Mouse (Mus musculus) limb, embryonic 10.5 days (tissue): Measurements from ENCODE around the gene Nup107. TPM values are rescaled to one million over a fixed set of nuclear protein-coding genes. Genes with fewer than 3 reads are reported as not detected.
A peak's percentile ranks its signal among the peaks of the same experiment; 100 is the strongest.

ENCODE experiments used
- DNase-seq: peaks from one replicate; pipeline ENCODE4 v3.0.0-alpha.2; 2017; ENCODE audit warnings: low spot score
- H3K27ac ChIP-seq: fragments of 300-500 bp; sonication (generic); 2 replicates; pipeline ENCODE4 v1.5.1; 2016; ENCODE audit warnings: mild to moderate bottlenecking
- H3K27me3 ChIP-seq: fragments of 300-500 bp; sonication (generic); 2 replicates; pipeline ENCODE4 v1.6.1; 2016; ENCODE audit warnings: low read depth, mild to moderate bottlenecking; ENCODE audit not compliant: poor library complexity, severe bottlenecking
- H3K36me3 ChIP-seq: fragments of 300-500 bp; sonication (generic); 2 replicates; pipeline ENCODE4 v1.6.1; 2016; ENCODE audit warnings: mild to moderate bottlenecking, moderate library complexity
- H3K4me1 ChIP-seq: fragments of 300-500 bp; sonication (generic); 2 replicates; pipeline ENCODE4 v1.6.1; 2016
- H3K4me3 ChIP-seq: fragments of 300-500 bp; sonication (generic); 2 replicates; pipeline ENCODE4 v1.5.1; 2016; ENCODE audit warnings: mild to moderate bottlenecking, moderate library complexity
- H3K9me3 ChIP-seq: fragments of 300-500 bp; sonication (generic); replicated peaks from 2 replicates; pipeline ENCODE4 v1.6.1; 2016; ENCODE audit warnings: mild to moderate bottlenecking
- WGBS: fragments of 180-500 bp; shearing (Covaris S2); methylation state at CpG from one replicate; pipeline ENCODE4 v1.1.7; 2016; 5-methylcytosine and 5-hydroxymethylcytosine counted together
- polyA plus RNA-seq: library from polyadenylated mRNA; unstranded; fragments of >200 nt; fragmentation: Nextera tagmentation; extraction: Ambion mirVana; gene quantifications from 2 replicates; pipeline ENCODE4 v1.2.1, GENCODE M21; 2016

Gene Nup107
- polyA plus RNA-seq, 1 experiment from 2014 or later, result 111 TPM

DNA sequence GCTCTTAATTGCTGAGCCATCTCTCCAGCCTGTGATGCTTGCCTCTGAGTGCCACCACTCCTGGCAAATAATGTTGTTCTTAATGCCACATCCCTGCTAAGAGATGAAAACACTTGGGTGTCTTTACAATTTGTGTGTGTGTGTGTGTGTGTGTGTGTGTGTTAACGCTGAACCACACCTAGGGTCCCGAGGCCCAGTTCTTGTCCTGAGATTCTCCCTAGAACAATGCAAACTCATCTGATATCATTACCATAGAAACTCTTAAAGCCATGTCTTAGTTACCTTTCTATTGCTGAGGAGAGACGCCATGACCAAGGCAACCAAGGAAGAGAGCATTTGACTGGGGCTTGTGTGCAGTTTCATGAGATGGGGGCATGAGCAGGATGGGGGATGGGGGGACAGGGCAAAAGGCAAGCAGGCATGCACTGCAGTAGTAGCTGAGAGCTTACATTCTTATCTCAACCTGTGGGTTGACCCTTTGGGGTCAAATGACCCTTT, 78.4 kb downstream of the Nup107 start:
- 86% methylated on average over 3 of the region's 3 CpGs for WGBS
- no peak overlapping the region for H3K4me3 ChIP-seq
- no peaks in the 10 kb centered on the region for H3K9me3 ChIP-seq
- no peak overlapping the region for H3K27ac ChIP-seq
- DNase-seq, result no peak
- peaks cover 27% of the 10 kb centered on the region for H3K4me1 ChIP-seq
- H3K36me3 ChIP-seq, result peaks cover 3% of the 10 kb centered on the region
- H3K27me3 ChIP-seq, result no peaks in the 10 kb centered on the region

DNA sequence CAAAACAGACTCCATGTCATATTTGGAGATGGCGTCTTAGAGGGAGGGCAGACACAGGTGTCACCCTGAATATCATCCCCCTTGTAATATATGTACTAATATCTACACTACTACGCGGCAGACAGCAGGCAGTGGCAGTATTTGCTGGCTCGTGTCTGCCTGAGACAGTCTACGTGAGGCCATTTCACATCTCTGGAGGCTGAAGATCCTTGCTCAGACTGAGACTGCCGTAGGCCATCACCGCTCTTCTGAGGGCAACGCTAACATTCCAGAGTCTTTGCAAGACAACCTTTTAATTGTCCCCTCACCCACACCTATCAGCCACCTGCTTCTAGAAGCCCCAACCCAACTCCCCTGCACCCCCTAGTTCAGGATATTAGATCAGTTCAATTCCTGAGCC, 79.0 kb downstream of the Nup107 start:
- Histone ChIP-seq H3K27me3 (no peaks in the 10 kb centered on the region), H3K4me3 (no peak overlapping the region), H3K36me3 (peaks cover 10% of the 10 kb centered on the region), H3K27ac (no peak overlapping the region), H3K4me1 (peaks cover 29% of the 10 kb centered on the region), H3K9me3 (no peaks in the 10 kb centered on the region)
- no peak for DNase-seq
- 95% methylated on average over 8 of the region's 8 CpGs for WGBS

DNA sequence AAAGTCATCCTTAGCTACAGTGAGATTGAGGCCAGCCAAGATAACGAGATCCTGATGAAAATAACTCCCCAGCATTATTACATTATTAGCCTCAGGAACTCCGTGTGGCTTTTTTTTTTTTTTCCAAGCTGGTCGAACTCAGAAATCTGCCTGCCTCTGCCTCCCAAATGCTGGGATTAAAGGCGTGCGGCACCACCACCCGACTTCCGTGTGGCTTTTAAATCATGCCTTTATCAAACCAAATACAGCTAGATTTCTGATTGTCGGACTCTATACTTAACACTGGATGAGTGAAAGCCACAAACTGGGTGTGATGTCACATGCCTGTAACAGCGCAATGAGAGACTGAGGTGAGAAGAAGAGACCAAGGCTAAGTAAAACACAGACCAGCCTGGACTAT, 79.6 kb downstream of the Nup107 start:
- 94% methylated on average over 9 of the region's 9 CpGs for WGBS
- H3K27me3 ChIP-seq, result no peaks in the 10 kb centered on the region
- H3K27ac ChIP-seq, result no peak overlapping the region

DNA sequence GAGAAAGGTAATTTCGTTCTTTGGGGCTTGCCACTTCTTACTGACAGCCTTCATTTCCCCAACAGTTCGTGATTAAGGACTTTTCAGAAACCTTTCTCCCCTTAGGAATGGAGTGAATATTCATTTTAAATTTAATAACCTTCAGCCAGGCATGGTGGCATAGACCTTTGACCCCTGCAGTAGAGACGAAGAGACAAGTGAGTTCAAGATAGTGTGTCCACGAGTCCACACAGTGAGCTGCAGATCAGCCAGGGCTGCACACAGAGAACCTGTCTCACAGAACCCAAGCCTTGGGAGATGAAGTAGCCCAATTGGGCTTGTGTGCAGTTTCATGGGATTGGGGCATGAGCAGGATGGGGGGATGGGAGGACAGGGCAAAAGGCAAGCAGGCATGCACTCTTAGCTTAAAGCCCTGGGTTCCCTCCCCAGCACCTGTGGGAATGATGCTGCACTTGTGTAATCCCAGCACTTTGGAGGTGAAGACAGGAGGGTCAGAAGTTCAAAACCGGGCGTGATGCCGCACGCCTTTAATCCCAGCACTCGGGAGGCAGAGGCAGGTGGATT, 80.2 kb downstream of the Nup107 start:
- 93% methylated on average over 9 of the region's 9 CpGs for WGBS
- Histone ChIP-seq H3K4me1 (peaks cover 17% of the 10 kb centered on the region), H3K9me3 (no peaks in the 10 kb centered on the region), H3K27me3 (no peaks in the 10 kb centered on the region), H3K4me3 (no peak overlapping the region), H3K36me3 (peaks cover 21% of the 10 kb centered on the region), H3K27ac (no peak overlapping the region)
- DNase-seq, result no peak

More for the DNA sequence above, 79.6 kb downstream of the Nup107 start:
- Histone ChIP-seq H3K36me3 (peaks cover 15% of the 10 kb centered on the region), H3K4me3 (no peak overlapping the region), H3K9me3 (no peaks in the 10 kb centered on the region), H3K4me1 (peaks cover 23% of the 10 kb centered on the region)
- DNase-seq, result no peak

DNA sequence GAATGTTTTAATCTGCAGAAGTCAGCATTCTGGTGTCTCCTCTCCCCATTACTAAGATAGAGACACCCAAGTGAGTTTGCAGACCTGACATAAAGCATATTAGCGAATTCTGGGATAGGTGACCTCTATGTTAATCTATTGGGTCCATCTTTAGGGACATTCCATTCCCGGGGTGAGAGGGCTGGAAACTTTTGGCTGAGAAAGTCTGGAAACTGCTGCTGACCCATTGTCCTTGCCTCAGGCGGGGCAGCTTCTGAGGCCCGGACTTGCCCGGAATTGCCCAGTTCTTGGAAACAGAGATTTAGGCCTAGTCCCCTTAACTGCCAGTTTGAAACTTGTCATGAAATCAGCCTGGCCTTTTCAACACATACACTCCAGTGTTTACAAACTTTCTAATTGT, 81.1 kb downstream of the Nup107 start:
- Histone ChIP-seq H3K36me3 (peaks cover 30% of the 10 kb centered on the region), H3K4me1 (peaks cover 14% of the 10 kb centered on the region), H3K27ac (peak overlapping the region; percentile 100), H3K4me3 (peak overlapping the region; percentile 89), H3K9me3 (no peaks in the 10 kb centered on the region), H3K27me3 (no peaks in the 10 kb centered on the region)
- WGBS, result 76% methylated on average over 5 of the region's 5 CpGs
- DNase-seq, result no peak

DNA sequence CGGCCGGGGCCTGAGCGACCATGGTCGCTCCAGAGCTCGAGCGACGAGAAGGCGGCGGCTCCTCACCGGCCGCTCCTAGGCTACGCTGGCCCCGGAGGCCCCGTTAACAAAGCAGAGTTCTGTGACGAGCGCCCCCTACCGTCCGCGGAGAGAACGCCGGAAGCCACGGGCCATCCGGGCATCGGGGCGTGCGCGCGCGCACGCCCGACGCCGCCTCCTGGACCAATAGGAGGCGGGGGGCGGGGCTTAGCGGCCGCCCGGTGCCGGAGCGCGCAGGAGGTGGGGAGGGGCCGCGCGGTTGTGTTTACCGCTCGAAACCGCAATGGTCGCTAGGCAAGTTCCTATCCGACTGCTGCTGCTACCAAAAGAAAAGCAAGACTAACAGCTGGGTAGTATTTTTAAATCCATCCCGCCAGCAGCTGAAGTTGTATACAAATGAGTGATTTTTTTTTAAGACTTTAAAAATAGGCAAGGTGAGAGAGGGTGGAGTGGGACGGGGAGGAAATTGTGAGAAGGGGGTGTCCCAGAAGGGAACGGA, 81.8 kb downstream of the Nup107 start, which contains the start of gene Mdm2:
TSS of gene Mdm2 (minus strand) at position 155 of the 538 bp plus-strand sequence.
- Histone ChIP-seq H3K4me1 (peaks cover 14% of the 10 kb centered on the region), H3K27me3 (no peaks in the 10 kb centered on the region), H3K36me3 (peaks cover 37% of the 10 kb centered on the region), H3K4me3 (peak within 1 kb of the TSS; percentile 89), H3K27ac (peak within 1 kb of the TSS; percentile 100), H3K9me3 (no peaks in the 10 kb centered on the region)
- DNase-seq, result peak; percentile 99
- WGBS, result under 1% methylated on average over 52 of the region's 52 CpGs

DNA sequence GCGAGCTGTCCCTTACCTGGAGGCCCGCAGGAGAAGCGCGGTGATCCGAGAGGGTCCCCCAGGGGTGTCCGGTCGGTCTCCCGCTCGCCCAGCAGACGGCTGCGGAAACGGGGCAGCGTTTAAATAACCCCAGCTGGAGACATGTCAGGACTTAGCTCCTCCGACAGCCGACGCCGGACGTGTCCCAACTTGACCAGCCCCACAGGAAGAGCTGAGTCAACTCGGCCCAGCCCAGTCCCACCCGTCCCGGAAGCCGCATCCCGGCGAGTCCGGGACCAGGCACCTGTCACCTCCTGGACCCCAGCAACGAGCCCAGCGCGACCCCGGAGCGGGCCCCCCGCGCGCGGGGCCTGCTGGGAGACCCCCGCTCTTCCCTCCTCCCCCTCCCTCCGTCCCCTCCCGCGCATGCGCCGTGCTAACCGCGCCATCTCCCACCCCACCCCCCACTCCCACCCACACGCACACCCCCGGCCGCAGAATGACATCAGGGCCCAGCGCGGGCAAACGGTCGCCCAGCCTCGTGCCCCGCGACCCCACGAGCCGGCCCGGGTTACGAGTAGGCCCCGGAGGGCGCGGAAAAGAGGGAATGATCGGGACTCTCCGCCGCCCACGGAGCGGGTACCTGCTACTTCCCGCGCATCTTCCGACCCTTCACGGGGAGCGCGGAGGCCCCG, 82.4 kb downstream of the Nup107 start:
- H3K4me1 ChIP-seq, result peaks cover 14% of the 10 kb centered on the region
- peak overlapping the region; percentile 100 for H3K27ac ChIP-seq
- H3K36me3 ChIP-seq, result peaks cover 43% of the 10 kb centered on the region
- no peaks in the 10 kb centered on the region for H3K27me3 ChIP-seq
- peak; percentile 95 for DNase-seq
- no peaks in the 10 kb centered on the region for H3K9me3 ChIP-seq
- WGBS, result under 1% methylated on average over 71 of the region's 71 CpGs
- H3K4me3 ChIP-seq, result peak overlapping the region; percentile 89

DNA sequence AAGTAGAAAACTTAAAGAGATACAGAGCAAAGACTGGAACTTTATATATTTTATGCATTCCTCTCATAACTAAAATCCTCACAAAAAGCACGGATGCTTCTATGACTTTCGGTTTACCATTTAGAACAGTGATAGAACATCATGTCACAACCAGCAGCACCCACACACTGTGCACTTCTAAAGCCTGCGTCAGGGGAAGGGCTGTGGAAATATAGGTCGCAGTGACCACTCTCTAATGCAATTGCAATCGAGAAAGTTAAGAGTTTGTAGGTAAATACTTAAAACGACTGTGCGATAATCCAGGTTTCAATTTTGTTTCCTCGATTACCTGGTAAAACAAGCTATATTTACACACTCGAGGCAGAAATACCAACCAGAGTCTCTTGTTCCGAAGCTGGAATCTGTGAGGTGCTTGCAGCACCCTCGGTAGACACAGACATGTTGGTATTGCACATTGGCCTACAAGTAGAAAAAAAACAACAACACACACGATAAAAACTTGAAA, 83.1 kb downstream of the Nup107 start:
- 59% methylated on average over 12 of the region's 12 CpGs for WGBS
- Histone ChIP-seq H3K36me3 (peaks cover 50% of the 10 kb centered on the region), H3K9me3 (no peaks in the 10 kb centered on the region), H3K4me3 (peak overlapping the region; percentile 89), H3K27ac (peak overlapping the region; percentile 100; the same call in 1 of the 2 replicates), H3K27me3 (no peaks in the 10 kb centered on the region), H3K4me1 (peaks cover 14% of the 10 kb centered on the region)
- DNase-seq, result no peak

DNA sequence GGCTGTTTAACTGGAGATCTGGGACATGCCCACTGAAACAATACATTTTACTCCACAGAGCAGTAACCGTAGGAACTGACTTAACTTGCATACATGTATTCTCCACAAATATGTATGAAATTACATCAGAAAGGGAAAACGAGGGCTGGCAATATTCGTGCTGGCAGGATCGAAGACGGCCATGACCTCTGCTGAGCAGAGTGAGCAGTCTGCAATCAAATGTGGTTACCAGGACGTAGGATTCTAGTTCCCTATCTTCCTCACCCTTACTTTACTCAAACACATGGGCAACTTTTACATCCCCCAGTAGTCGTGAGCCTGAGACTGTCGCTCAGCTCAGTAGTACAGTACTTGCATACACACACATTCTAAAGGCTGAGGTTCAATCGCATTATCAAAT, 83.6 kb downstream of the Nup107 start:
- no peak overlapping the region for H3K27ac ChIP-seq
- WGBS, result 92% methylated on average over 9 of the region's 9 CpGs
- H3K4me3 ChIP-seq, result peak overlapping the region; percentile 89
- no peak for DNase-seq
- H3K4me1 ChIP-seq, result peaks cover 14% of the 10 kb centered on the region
- no peaks in the 10 kb centered on the region for H3K9me3 ChIP-seq
- H3K27me3 ChIP-seq, result no peaks in the 10 kb centered on the region
- H3K36me3 ChIP-seq, result peaks cover 55% of the 10 kb centered on the region

DNA sequence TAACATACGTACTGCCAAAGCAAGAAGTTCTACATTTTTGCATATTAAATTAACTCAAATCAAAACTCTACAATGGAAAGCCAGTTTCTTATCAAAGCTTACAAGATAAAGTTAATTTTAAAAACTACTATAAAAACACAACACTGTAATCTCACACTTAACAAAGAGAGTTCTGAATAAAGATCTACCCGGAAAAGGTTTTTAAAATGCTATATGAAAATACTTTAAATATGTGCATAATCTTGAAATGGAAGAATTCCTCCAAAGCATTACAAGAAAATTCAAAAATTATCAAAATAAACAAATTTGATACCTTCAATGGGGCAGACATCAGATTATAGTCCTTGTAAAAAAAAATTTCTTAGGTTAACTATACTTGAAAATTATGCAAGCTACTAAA, 84.1 kb downstream of the Nup107 start:
- Histone ChIP-seq H3K27ac (no peak overlapping the region), H3K4me1 (peaks cover 14% of the 10 kb centered on the region), H3K4me3 (no peak overlapping the region), H3K27me3 (no peaks in the 10 kb centered on the region), H3K9me3 (no peaks in the 10 kb centered on the region), H3K36me3 (peaks cover 60% of the 10 kb centered on the region)
- WGBS, result 97% methylated on average over 2 of the region's 2 CpGs
- no peak for DNase-seq

DNA sequence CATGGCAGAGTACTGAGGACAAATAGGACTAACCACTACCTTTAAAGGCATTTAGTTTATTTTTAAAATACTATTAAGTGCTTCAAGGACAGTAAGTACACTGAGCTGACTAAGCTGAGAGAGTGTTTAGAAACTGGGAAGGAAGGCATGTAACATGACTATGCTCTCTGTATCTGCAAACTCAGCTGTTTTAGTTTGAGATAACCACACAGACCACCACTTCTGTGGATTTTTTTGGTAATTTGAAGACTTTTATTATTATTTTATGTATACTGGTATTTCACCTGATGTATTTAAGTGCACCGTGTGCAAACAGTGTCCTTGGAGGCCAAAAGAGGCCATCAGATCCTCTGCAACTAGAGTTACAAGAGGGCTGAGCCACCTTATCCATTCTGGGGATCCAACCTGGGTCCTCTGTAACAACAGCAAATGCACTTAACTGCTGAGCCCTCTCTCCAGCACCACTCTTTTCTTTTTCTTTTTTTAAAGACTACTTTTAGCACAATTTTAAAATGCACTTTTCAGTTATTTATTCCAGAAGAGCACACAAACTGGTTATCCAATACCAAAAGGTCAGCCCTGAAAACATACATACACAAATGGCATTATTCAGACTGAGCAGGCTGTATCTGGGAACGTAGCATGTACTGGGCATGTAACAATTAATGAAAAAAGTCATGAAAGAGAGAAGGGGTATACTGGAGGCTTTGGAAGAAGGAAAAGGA, 85.2 kb downstream of the Nup107 start:
- DNase-seq, result no peak
- H3K4me1 ChIP-seq, result peaks cover 14% of the 10 kb centered on the region
- H3K4me3 ChIP-seq, result no peak overlapping the region
- peaks cover 71% of the 10 kb centered on the region for H3K36me3 ChIP-seq
- 94% methylated on average over 2 of the region's 2 CpGs for WGBS
- H3K9me3 ChIP-seq, result no peaks in the 10 kb centered on the region
- no peaks in the 10 kb centered on the region for H3K27me3 ChIP-seq
- no peak overlapping the region for H3K27ac ChIP-seq

DNA sequence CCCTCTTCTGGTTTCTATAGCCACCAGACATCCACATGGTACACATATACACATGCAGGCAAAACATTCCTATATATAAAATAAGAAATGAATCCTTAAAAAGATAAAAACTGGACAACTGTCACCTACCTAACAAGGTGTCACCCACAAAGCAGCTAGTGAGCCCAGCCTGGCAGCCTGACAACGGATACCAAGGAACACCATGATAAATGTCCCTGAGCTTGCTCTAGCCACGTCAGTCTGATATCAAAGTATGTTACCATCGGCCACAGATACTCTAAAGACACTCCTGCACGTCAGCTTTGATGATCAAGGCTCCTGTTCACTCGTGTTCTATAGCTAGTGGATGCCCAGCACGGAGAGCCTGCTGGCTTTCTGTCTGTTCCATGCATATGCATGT, 86.1 kb downstream of the Nup107 start:
- Histone ChIP-seq H3K4me3 (no peak overlapping the region), H3K27me3 (no peaks in the 10 kb centered on the region), H3K36me3 (peaks cover 79% of the 10 kb centered on the region), H3K4me1 (peaks cover 12% of the 10 kb centered on the region), H3K9me3 (no peaks in the 10 kb centered on the region), H3K27ac (no peak overlapping the region)
- 93% methylated on average over 6 of the region's 6 CpGs for WGBS
- DNase-seq, result no peak

DNA sequence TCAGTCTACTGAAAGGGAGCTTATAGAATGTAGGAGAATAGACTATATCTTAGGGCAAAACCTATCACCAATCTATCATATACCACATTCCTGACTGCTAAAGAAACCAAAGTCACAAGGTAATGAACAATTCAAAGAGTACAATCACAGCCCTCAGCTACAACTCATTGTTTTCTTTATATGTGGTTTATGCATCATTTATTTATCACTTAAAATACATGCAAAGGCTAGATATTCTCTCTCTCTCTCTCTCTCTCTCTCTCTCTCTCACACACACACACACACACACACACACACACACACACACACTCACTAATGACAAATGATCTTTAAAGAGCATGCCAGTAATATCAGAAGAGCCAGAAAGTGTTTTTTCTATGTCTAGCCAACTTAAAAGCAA, 86.7 kb downstream of the Nup107 start:
- no peak overlapping the region for H3K27ac ChIP-seq
- DNase-seq, result no peak
- peaks cover 86% of the 10 kb centered on the region for H3K36me3 ChIP-seq
- H3K9me3 ChIP-seq, result no peaks in the 10 kb centered on the region
- no peak overlapping the region for H3K4me3 ChIP-seq
- H3K4me1 ChIP-seq, result peaks cover 8% of the 10 kb centered on the region
- no peaks in the 10 kb centered on the region for H3K27me3 ChIP-seq
